Mouse (Mus musculus) cerebellum, postnatal 4 days (tissue): Measurements from ENCODE around the gene Tceal5.

Experiments
- DNase-seq, 2 experiments: peaks; one replicate each; pipeline ENCODE4 v3.0.0; 2022; ENCODE audit warnings: low spot score in 2 of 2, mixed read lengths in 1 of 2

Tceal5 gene

GRCm38 (mm10) chrX:136172118-136172551 is 31.5 kb downstream of the Tceal5 start, which contains the start of gene Tceal8:
Gene Tceal8 (minus strand): TSS chrX:136172342.
- peak in 1 of 2 experiments; percentile 55 for DNase-seq

GRCm38 (mm10) chrX:136171189-136172117 is 32.2 kb downstream of the Tceal5 start:
- peak in 1 of 2 experiments; percentile 28 for DNase-seq

DNA sequence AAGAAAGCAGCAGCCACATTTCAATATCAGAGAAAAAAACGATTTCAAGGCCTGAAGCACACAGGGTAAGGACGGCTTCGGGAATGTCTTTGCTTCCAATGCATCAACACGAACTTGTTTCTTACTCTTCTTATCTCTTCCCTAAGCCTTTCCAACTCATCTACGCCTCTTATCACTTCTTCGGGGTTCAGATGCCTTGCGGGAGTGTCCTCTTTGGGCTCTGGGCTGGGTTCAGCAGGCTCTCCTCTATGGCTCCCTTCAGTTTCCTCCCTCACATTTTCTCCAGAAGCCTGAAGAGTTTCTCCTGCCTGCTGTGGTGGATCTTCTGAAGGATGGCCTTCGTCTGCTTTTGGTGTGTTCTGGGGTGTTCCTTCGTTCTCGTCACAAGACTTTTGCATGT is 33.1 kb downstream of the Tceal5 start:
- DNase-seq, result no peak
